Mouse (Mus musculus) layer of hippocampus, adult 2 months (tissue): ENCODE measurements around the gene Nol11. TPM values are rescaled to one million over a fixed set of nuclear protein-coding genes. Genes with fewer than 3 reads are reported as not detected.

ENCODE experiments used
- DNase-seq, 2 experiments: peaks; one replicate each; pipeline ENCODE4 v3.0.0; 2022; ENCODE audit warnings: low spot score in 2 of 2
- H3K27ac ChIP-seq: fragments of 200-600 bp; 2 replicates; pipeline ENCODE4 v1.8.1; 2022
- H3K4me3 ChIP-seq: fragments of 200-600 bp; 2 replicates; pipeline ENCODE4 v1.8.1; 2022; ENCODE audit warnings: mild to moderate bottlenecking
- CTCF ChIP-seq: fragments of 200-600 bp; conservative IDR thresholded peaks from 2 replicates; pipeline ENCODE4 v1.8.1; 2022; ENCODE audit warnings: antibody characterized with exemption, mild to moderate bottlenecking, moderate library complexity
- long read RNA-seq, 2 experiments: library from polyadenylated mRNA; stranded (forward); transcript quantifications; one replicate each; pipeline ENCODE4 v2.0.0; 2021; ENCODE audit warnings: borderline mapping rate in 2 of 2
- total RNA-seq, 2 experiments: library from RNA; stranded (reverse); gene quantifications; 2 replicates each; pipeline ENCODE4 v1.2.3; 2021

Nol11 gene
- total RNA-seq: 10 to 100 TPM; 25.9 to 26.4 TPM
- long read RNA-seq, experiment 1, transcript Nol11-201 (18 exons, 3,158 nt): major isoform, 24 of 28 reads
- long read RNA-seq, experiment 1, partial matches to known transcripts: 0 of 28 reads
- long read RNA-seq, experiment 1, other reads (novel, unspliced or antisense): 4 of 28 reads
- long read RNA-seq, experiment 2, transcript Nol11-201 (18 exons, 3,158 nt): major isoform, 46 of 57 reads
- long read RNA-seq, experiment 2, partial matches to known transcripts: 2 of 57 reads
- long read RNA-seq, experiment 2, other reads (novel, unspliced or antisense): 6 of 57 reads

GRCm38 (mm10) chr11:107188565-107189552 is at the start of gene Nol11:
Nol11 (minus strand) TSS chr11:107189381.
- TF ChIP-seq CTCF: peak; percentile 97
- Histone ChIP-seq H3K4me3 (peak within 1 kb of the TSS; percentile 88), H3K27ac (peak within 1 kb of the TSS; percentile 90)
- DNase-seq: peak; percentile 98

- no peak overlapping the region for H3K27ac ChIP-seq
- no peak for TF ChIP-seq CTCF
- DNase-seq: no peak
- no peak overlapping the region for H3K4me3 ChIP-seq
Measured at GRCm38 (mm10) chr11:107238506-107238905, 49.3 kb upstream of the Nol11 start.

GRCm38 (mm10) chr11:107237532-107237931 is 48.4 kb upstream of the Nol11 start:
- DNase-seq: no peak
- Histone ChIP-seq H3K4me3 (no peak overlapping the region), H3K27ac (no peak overlapping the region)
- no peak for TF ChIP-seq CTCF

GRCm38 (mm10) chr11:107233252-107233890 is 44.2 kb upstream of the Nol11 start:
- Histone ChIP-seq H3K4me3 (no peak overlapping the region), H3K27ac (no peak overlapping the region)
- no peak for DNase-seq
- no peak for TF ChIP-seq CTCF

GRCm38 (mm10) chr11:107230128-107230527 is 40.9 kb upstream of the Nol11 start:
- H3K4me3 ChIP-seq: no peak overlapping the region
- no peak for DNase-seq
- no peak overlapping the region for H3K27ac ChIP-seq
- TF ChIP-seq CTCF: no peak

GRCm38 (mm10) chr11:107226431-107226830 is 37.2 kb upstream of the Nol11 start:
- TF ChIP-seq CTCF: no peak
- H3K27ac ChIP-seq: no peak overlapping the region
- no peak for DNase-seq
- no peak overlapping the region for H3K4me3 ChIP-seq

- Histone ChIP-seq H3K27ac (no peak overlapping the region), H3K4me3 (no peak overlapping the region)
- no peak for TF ChIP-seq CTCF
- DNase-seq: no peak
Measured at GRCm38 (mm10) chr11:107226013-107226412, 36.8 kb upstream of the Nol11 start.

GRCm38 (mm10) chr11:107225301-107225700 is 36.1 kb upstream of the Nol11 start:
- H3K4me3 ChIP-seq: no peak overlapping the region
- no peak overlapping the region for H3K27ac ChIP-seq
- no peak for DNase-seq
- no peak for TF ChIP-seq CTCF

GRCm38 (mm10) chr11:107223667-107224214 is 34.6 kb upstream of the Nol11 start:
- H3K4me3 ChIP-seq: no peak overlapping the region
- DNase-seq: no peak
- TF ChIP-seq CTCF: no peak
- peak overlapping the region; percentile 4; the same call in 1 of the 2 replicates for H3K27ac ChIP-seq

- TF ChIP-seq CTCF: peak; percentile 57
- Histone ChIP-seq H3K4me3 (no peak overlapping the region), H3K27ac (peak overlapping the region; percentile 4; the same call in 1 of the 2 replicates)
- no peak for DNase-seq
Measured at GRCm38 (mm10) chr11:107223169-107223561, 34.0 kb upstream of the Nol11 start.

- H3K27ac ChIP-seq: no peak overlapping the region; the same call in 1 of the 2 replicates
- H3K4me3 ChIP-seq: no peak overlapping the region
- no peak for DNase-seq
- no peak for TF ChIP-seq CTCF
Measured at GRCm38 (mm10) chr11:107222531-107223168, 33.5 kb upstream of the Nol11 start.

- DNase-seq: no peak
- no peak for TF ChIP-seq CTCF
- no peak overlapping the region for H3K4me3 ChIP-seq
- no peak overlapping the region for H3K27ac ChIP-seq
Measured at GRCm38 (mm10) chr11:107215111-107215510, 25.9 kb upstream of the Nol11 start.
